Mouse (Mus musculus): ENCODE measurements at regions not wholly inside any gene's neighbourhood (a gene's known extent, or its start where the extent isn't known, plus 50 kb on each side); places are given as distances from the start of the nearest gene placed in this dataset.

GRCm38 (mm10) chr12:15937443-15938237, 120.9 kb upstream of the Trib2 start:
- H3K4me1 ChIP-seq (ENCODE audit: control insufficient read depth, insufficient read depth, low read length) = 0 out of 2 replicates have a peak, but pooled peaks cover 2% of the 10 kb centered on the region
- ATAC-seq (replicated peaks; ENCODE audit: extremely low read depth, insufficient read depth, low FRiP score) = no peak
- WGBS = 56% methylated on average over 8 of the region's 8 CpGs

GRCm38 (mm10) chr12:15932067-15932466, 115.3 kb upstream of the Trib2 start:
- no peaks in the 10 kb centered on the region for H3K27me3 ChIP-seq (ENCODE audit: control insufficient read depth, insufficient read depth, low read length)
- H3K27ac ChIP-seq (ENCODE audit: low read length) = no peak overlapping the region
- 90% methylated on average over 4 of the region's 4 CpGs for WGBS
- no peak overlapping the region for H3K4me2 ChIP-seq (ENCODE audit: low read depth, low read length)
- ATAC-seq (replicated peaks; ENCODE audit: extremely low read depth, insufficient read depth, low FRiP score) = no peak
- no peaks in the 10 kb centered on the region for H3K9me3 ChIP-seq (replicated peaks; ENCODE audit: control insufficient read depth, low read length)
- no peak overlapping the region for H3K9ac ChIP-seq (ENCODE audit: low read length)
- H3K36me3 ChIP-seq (ENCODE audit: control insufficient read depth, insufficient read depth) = no peaks in the 10 kb centered on the region
- H3K4me3 ChIP-seq (ENCODE audit: low read length) = no peak overlapping the region
- H3K4me1 ChIP-seq (ENCODE audit: control insufficient read depth, insufficient read depth, low read length) = 0 out of 2 replicates have a peak, but pooled peaks cover 2% of the 10 kb centered on the region

More at GRCm38 (mm10) chr12:15937443-15938237, 120.9 kb upstream of the Trib2 start:
- Histone ChIP-seq H3K36me3 (ENCODE audit: control insufficient read depth, insufficient read depth) (no peaks in the 10 kb centered on the region), H3K4me2 (ENCODE audit: low read depth, low read length) (no peak overlapping the region), H3K4me3 (ENCODE audit: low read length) (no peak overlapping the region), H3K9me3 (replicated peaks; ENCODE audit: control insufficient read depth, low read length) (no peaks in the 10 kb centered on the region), H3K9ac (ENCODE audit: low read length) (no peak overlapping the region), H3K27me3 (ENCODE audit: control insufficient read depth, insufficient read depth, low read length) (no peaks in the 10 kb centered on the region), H3K27ac (ENCODE audit: low read length) (no peak overlapping the region)

- H3K4me1 ChIP-seq (ENCODE audit: control insufficient read depth, insufficient read depth, low read length) = 0 out of 2 replicates have a peak, but pooled peaks cover 2% of the 10 kb centered on the region
- H3K9me3 ChIP-seq (replicated peaks; ENCODE audit: control insufficient read depth, low read length) = no peaks in the 10 kb centered on the region
- H3K9ac ChIP-seq (ENCODE audit: low read length) = no peak overlapping the region
- no peaks in the 10 kb centered on the region for H3K36me3 ChIP-seq (ENCODE audit: control insufficient read depth, insufficient read depth)
- no peak overlapping the region for H3K4me3 ChIP-seq (ENCODE audit: low read length)
- H3K27me3 ChIP-seq (ENCODE audit: control insufficient read depth, insufficient read depth, low read length) = no peaks in the 10 kb centered on the region
- H3K27ac ChIP-seq (ENCODE audit: low read length) = no peak overlapping the region
- no peak overlapping the region for H3K4me2 ChIP-seq (ENCODE audit: low read depth, low read length)
- WGBS = 86% methylated on average over 4 of the region's 4 CpGs
- no peak for ATAC-seq (replicated peaks; ENCODE audit: extremely low read depth, insufficient read depth, low FRiP score)
Measured at GRCm38 (mm10) chr12:15931535-15931934, 114.8 kb upstream of the Trib2 start.

DNA sequence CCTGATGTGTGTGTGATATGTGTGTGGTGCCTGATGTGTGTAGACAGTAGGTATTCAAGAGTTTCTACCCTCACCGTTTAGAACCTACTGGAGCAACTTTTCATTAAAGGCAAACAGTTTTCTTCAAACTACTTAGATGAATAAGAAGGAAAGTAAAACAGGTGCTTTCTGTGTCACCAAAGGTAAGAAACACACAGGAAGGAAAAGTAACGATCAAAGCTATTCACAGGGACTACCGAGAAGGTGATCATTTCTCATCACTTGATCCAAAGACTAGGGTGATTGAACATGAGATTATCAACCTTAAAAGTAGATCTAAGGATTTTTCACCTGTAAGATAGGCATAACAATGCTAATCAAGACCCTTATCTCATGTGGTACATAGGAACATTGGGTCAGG, 113.4 kb upstream of the Trib2 start:
- 88% methylated on average over 3 of the region's 3 CpGs for WGBS
- Histone ChIP-seq H3K9ac (ENCODE audit: low read length) (no peak overlapping the region), H3K27me3 (ENCODE audit: control insufficient read depth, insufficient read depth, low read length) (no peaks in the 10 kb centered on the region), H3K4me2 (ENCODE audit: low read depth, low read length) (no peak overlapping the region), H3K4me3 (ENCODE audit: low read length) (no peak overlapping the region), H3K36me3 (ENCODE audit: control insufficient read depth, insufficient read depth) (no peaks in the 10 kb centered on the region), H3K27ac (ENCODE audit: low read length) (no peak overlapping the region), H3K4me1 (ENCODE audit: control insufficient read depth, insufficient read depth, low read length) (no peaks in the 10 kb centered on the region), H3K9me3 (replicated peaks; ENCODE audit: control insufficient read depth, low read length) (no peaks in the 10 kb centered on the region)
- ATAC-seq (replicated peaks; ENCODE audit: extremely low read depth, insufficient read depth, low FRiP score) = no peak

DNA sequence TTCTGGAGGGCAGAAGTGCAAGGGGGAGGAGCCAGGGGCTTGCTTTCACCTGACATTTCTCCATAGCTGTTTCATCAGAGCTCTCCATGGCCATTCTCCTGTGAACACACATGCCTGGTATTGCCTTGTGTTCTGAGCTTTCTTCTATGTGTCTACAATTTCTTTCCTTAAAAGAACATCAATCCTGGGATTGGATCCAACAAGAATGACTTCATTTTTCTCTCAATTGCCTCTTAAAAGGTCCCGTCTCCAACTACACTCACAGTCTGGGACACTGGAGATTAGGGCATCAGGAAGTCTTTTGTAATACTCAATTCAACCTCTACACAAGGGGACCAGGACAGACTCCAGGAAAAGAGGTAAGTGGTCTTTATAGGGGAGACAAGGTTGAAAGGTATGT, 112.8 kb upstream of the Trib2 start:
- 43% methylated on average over 1 of the region's 1 CpGs for WGBS
- no peaks in the 10 kb centered on the region for H3K9me3 ChIP-seq (replicated peaks; ENCODE audit: control insufficient read depth, low read length)
- no peak overlapping the region for H3K4me2 ChIP-seq (ENCODE audit: low read depth, low read length)
- ATAC-seq (replicated peaks; ENCODE audit: extremely low read depth, insufficient read depth, low FRiP score) = no peak
- no peaks in the 10 kb centered on the region for H3K4me1 ChIP-seq (ENCODE audit: control insufficient read depth, insufficient read depth, low read length)
- no peaks in the 10 kb centered on the region for H3K27me3 ChIP-seq (ENCODE audit: control insufficient read depth, insufficient read depth, low read length)
- H3K9ac ChIP-seq (ENCODE audit: low read length) = no peak overlapping the region
- no peak overlapping the region for H3K4me3 ChIP-seq (ENCODE audit: low read length)
- H3K36me3 ChIP-seq (ENCODE audit: control insufficient read depth, insufficient read depth) = no peaks in the 10 kb centered on the region
- no peak overlapping the region for H3K27ac ChIP-seq (ENCODE audit: low read length)

DNA sequence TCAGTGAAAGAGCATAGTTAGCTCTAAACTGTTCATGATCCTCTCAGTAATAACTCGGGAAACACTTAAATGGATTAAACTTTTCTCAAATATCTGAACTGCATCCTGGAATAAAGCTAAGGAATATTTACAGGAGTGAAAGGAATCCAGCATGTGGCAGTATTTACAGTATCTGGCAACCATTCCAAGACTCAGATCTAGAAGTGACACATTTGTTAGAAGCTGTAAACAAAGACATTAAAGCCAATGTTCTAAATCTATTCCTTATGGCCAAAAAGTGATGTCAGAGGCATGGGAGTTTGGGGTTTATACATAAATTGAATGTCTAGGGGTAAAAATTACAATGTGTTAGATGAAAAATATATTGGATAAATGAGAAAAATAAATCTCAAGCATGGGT, 101.6 kb upstream of the Trib2 start:
- no peak for ATAC-seq (replicated peaks; ENCODE audit: extremely low read depth, insufficient read depth, low FRiP score)
- H3K4me3 ChIP-seq (ENCODE audit: low read length) = no peak overlapping the region
- no peaks in the 10 kb centered on the region for H3K27me3 ChIP-seq (ENCODE audit: control insufficient read depth, insufficient read depth, low read length)
- 87% methylated on average over 1 of the region's 1 CpGs for WGBS
- H3K4me2 ChIP-seq (ENCODE audit: low read depth, low read length) = no peak overlapping the region
- H3K36me3 ChIP-seq (ENCODE audit: control insufficient read depth, insufficient read depth) = no peaks in the 10 kb centered on the region
- no peaks in the 10 kb centered on the region for H3K4me1 ChIP-seq (ENCODE audit: control insufficient read depth, insufficient read depth, low read length)
- H3K9me3 ChIP-seq (replicated peaks; ENCODE audit: control insufficient read depth, low read length) = no peaks in the 10 kb centered on the region
- H3K9ac ChIP-seq (ENCODE audit: low read length) = no peak overlapping the region
- H3K27ac ChIP-seq (ENCODE audit: low read length) = no peak overlapping the region

DNA sequence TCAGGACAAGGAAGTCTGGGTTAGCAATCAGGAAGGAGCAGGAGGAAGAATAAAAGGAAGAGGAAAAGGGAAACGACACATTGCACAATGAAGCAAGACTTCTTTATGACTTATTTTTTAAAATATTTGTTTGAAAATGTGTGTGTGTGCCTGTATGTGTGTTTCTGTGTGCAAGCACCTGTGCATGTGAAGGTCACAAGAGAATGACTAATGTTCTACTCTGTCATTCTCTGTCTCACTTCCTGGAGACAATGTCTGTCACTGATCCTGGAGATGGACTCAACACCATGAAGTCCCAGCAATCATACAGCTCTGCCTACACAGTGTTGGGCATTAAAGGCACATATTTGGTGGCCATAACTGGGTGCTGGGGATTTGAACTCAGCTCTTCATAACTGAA, 96.2 kb upstream of the Trib2 start:
- no peak overlapping the region for H3K9ac ChIP-seq (ENCODE audit: low read length)
- H3K4me2 ChIP-seq (ENCODE audit: low read depth, low read length) = no peak overlapping the region
- H3K27me3 ChIP-seq (ENCODE audit: control insufficient read depth, insufficient read depth, low read length) = no peaks in the 10 kb centered on the region
- no peak overlapping the region for H3K27ac ChIP-seq (ENCODE audit: low read length)
- no peaks in the 10 kb centered on the region for H3K36me3 ChIP-seq (ENCODE audit: control insufficient read depth, insufficient read depth)
- no peak for ATAC-seq (replicated peaks; ENCODE audit: extremely low read depth, insufficient read depth, low FRiP score)
- H3K9me3 ChIP-seq (replicated peaks; ENCODE audit: control insufficient read depth, low read length) = no peaks in the 10 kb centered on the region
- 68% methylated on average over 1 of the region's 1 CpGs for WGBS
- H3K4me1 ChIP-seq (ENCODE audit: control insufficient read depth, insufficient read depth, low read length) = no peaks in the 10 kb centered on the region
- no peak overlapping the region for H3K4me3 ChIP-seq (ENCODE audit: low read length)

DNA sequence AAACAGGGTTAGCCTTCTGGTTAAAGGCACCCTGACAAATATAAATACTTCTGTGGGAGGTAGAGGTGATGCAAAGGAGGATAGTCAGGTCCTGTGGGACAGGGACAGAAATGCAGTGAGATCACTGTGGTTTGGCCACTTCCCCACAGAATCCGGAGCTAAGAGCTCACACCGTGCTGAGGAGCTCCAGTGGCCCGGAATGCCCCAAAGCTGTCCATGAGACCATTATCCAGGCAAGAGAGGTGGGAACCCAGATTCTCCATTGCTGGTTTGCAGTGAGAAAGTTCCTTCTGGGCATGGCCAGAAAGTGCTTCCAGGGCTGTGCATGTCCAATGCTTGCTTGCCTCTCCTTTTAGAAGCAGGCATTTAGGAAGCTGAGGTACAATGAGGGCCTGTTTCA, 95.8 kb upstream of the Trib2 start:
- no peaks in the 10 kb centered on the region for H3K9me3 ChIP-seq (replicated peaks; ENCODE audit: control insufficient read depth, low read length)

DNA sequence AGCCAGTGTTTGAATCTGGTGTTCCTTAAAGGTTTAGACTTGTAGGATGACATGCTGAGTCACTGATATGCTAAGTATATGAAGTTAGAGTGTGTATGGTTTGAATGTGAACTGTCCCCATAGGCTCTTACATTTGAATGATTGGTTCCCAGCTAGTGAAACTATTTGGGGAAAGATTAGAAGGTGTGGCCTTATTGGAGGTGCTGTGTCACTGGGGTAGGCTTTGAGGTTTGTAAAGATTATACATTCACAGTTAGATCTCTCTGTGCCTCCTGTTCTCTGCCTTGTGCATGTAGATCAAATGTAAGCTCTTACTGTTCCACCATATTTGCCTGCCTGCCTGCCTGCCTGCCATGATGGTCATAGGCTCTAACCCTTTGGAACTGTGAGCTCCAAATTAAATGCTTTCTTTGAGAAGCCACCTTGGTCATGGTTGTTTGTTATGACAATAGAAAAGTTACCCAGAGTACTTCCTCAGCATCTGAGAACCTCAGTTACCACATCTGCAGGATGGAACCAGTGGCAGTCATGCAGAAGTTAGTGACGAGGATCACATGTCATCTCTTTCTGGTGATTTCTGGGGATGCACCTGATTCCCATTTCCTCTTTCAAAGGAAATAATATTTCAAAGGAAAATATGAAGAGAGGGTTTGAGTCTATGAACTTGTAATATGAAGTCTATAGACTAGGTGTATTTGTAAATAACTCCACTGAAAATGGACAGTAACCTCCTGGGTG, 94.7 kb upstream of the Trib2 start:
- WGBS = 89% methylated on average over 1 of the region's 1 CpGs
- no peak overlapping the region for H3K4me3 ChIP-seq (ENCODE audit: low read length)
- ATAC-seq (replicated peaks; ENCODE audit: extremely low read depth, insufficient read depth, low FRiP score) = no peak

More for the DNA sequence above, 95.8 kb upstream of the Trib2 start:
- ATAC-seq (replicated peaks; ENCODE audit: extremely low read depth, insufficient read depth, low FRiP score) = no peak
- H3K36me3 ChIP-seq (ENCODE audit: control insufficient read depth, insufficient read depth) = no peaks in the 10 kb centered on the region
- no peak overlapping the region for H3K27ac ChIP-seq (ENCODE audit: low read length)
- no peak overlapping the region for H3K4me2 ChIP-seq (ENCODE audit: low read depth, low read length)
- no peaks in the 10 kb centered on the region for H3K27me3 ChIP-seq (ENCODE audit: control insufficient read depth, insufficient read depth, low read length)
- no peak overlapping the region for H3K9ac ChIP-seq (ENCODE audit: low read length)
- H3K4me3 ChIP-seq (ENCODE audit: low read length) = no peak overlapping the region
- 77% methylated on average over 3 of the region's 3 CpGs for WGBS
- H3K4me1 ChIP-seq (ENCODE audit: control insufficient read depth, insufficient read depth, low read length) = no peaks in the 10 kb centered on the region

More for the DNA sequence above, 94.7 kb upstream of the Trib2 start:
- Histone ChIP-seq H3K27me3 (ENCODE audit: control insufficient read depth, insufficient read depth, low read length) (no peaks in the 10 kb centered on the region), H3K4me2 (ENCODE audit: low read depth, low read length) (no peak overlapping the region), H3K36me3 (ENCODE audit: control insufficient read depth, insufficient read depth) (no peaks in the 10 kb centered on the region), H3K27ac (ENCODE audit: low read length) (no peak overlapping the region), H3K9me3 (replicated peaks; ENCODE audit: control insufficient read depth, low read length) (no peaks in the 10 kb centered on the region), H3K9ac (ENCODE audit: low read length) (no peak overlapping the region), H3K4me1 (ENCODE audit: control insufficient read depth, insufficient read depth, low read length) (no peaks in the 10 kb centered on the region)
